Mouse (Mus musculus) layer of hippocampus, postnatal 25 days (tissue): ENCODE measurements around the gene Pcgf3. TPM values are rescaled to one million over a fixed set of nuclear protein-coding genes. Genes with fewer than 3 reads are reported as not detected.

Experiments
- DNase-seq, 2 experiments: peaks; one replicate each; pipeline ENCODE4 v3.0.0; 2022; ENCODE audit warnings: mixed read lengths in 2 of 2, low spot score in 1 of 2; ENCODE audit errors: extremely low spot score in 1 of 2
- total RNA-seq, 2 experiments: library from RNA; stranded (reverse); gene quantifications; 2 replicates each; pipeline ENCODE4 v1.2.3; 2021

Pcgf3 gene
- total RNA-seq = 10 to 100 TPM; 48.3 to 53.4 TPM

DNA sequence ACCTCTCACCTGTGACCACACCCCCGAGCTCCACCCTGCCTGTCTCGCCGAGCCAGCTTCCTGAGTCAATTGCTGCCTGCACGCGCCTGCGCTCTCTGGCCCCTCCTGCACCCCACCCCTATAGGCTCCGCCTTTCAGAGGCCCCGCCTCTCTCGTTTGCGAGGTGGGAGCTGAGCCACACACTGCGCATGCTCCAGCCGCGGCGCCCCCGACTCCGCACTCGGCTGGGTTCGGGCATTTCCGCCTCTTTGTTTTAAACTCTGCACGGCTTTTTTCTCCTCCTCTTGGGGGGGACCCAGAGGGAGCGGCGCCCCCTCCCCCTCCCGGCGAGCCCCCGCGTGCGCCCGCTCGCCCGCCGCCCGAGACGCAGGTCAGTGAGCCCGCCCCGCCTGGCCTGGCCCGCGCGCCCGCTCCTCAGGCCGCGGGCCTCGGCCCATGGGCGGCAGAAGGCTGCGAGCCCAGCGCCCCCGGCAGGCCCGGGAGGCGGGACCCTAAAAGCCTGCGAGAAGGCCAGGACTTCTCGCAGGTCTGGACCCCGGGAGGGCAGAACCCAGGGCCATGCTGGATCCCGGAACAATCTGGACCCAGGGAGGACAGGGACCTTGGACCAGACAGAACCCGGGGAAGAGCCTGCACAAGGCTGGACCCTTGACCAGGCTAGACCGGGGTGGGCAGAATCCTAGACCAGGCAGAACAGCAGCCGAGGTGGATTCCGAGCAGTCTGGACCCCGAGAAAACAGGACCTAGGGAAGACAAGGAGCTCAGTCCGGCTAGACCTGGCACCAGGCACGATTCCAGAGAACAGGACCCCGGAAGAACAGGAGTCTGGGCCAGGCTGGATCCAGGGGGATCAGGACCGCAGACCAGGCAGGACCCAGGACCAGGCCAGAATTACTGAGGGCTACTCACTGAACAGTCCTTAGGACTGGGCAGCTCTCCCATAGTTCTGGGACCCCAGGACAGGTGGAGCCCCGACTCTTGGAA is at the start of gene Pcgf3:
TSS of gene Pcgf3 (plus strand) at position 151 of the 984 bp plus-strand sequence.
- DNase-seq = peak; percentile 95 to 96

DNA sequence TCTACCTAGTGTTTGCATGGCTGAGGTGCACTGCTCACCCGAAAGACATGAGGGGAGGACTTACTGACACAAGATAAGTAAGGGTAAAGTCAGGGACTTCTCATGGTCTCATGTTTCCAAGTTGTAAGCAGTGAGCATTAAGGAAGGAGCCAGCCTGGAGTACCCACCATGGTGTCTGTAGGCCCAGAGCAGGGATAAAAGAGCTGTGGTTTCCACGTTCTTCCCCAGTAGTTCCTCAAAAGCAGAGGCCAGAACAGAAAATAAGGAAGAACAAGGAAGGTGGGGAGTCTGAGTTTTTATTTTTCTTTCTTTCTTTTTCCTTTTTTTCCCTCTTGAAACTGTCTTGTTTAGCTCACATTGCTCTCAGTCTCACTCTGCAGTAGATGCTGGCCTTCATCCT is 46.3 kb upstream of the Pcgf3 start:
- no peak for DNase-seq

DNA sequence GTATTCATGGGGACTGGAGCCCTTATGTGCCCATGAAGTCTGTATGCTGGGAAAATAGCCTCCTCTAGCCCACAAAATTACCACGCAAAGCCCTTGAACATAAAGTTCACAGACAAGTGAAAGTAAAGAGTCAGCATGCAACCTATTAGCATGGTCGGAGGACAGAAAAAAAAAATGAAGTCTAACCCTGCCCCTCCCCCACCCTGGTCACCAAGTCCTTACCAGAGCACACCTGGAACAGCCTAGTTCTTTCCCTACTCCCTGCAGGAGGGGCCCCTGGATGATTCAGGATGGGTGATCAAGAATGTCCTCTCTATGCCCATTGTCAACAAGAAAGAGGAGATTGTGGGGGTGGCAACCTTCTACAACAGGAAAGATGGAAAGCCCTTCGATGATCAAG is 38.3 kb upstream of the Pcgf3 start:
- DNase-seq = no peak

DNA sequence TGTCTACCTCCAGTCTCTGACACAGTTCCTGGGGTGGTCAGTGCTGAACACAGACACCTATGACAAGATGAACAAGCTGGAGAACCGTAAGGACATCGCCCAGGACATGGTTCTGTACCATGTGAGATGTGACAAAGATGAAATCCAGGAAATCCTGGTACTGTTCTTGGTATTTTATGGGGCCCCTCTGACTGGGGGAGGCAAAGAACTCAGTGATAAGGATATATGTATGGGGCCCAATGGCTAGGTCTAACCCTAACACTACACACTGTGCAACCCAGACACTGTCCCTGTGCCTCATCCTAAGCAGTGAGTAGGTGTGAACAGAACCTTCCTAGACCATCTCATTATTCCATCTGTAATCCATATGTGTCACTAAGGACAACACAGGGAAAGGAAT is 37.6 kb upstream of the Pcgf3 start:
- DNase-seq = no peak

DNA sequence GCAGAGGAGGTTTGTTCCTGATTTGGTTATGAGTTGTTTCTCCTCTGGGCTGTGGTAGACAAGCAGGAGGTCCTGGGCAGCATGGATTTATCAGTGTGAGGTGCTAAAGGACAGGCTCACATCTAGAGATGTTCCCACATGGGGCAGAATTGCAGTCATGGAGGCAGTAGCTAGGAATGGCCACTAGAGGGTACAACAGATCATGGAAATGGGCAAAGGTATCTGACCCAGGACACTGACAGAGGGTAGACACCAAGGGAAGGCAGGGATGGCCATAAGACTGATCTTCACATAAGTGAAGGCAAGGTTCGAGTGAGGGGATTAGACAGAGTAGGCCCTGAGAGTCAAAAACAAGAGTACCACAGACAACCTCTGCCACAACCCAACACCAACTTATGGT is 33.8 kb upstream of the Pcgf3 start:
- peak in 1 of 2 experiments; percentile 57 for DNase-seq

DNA sequence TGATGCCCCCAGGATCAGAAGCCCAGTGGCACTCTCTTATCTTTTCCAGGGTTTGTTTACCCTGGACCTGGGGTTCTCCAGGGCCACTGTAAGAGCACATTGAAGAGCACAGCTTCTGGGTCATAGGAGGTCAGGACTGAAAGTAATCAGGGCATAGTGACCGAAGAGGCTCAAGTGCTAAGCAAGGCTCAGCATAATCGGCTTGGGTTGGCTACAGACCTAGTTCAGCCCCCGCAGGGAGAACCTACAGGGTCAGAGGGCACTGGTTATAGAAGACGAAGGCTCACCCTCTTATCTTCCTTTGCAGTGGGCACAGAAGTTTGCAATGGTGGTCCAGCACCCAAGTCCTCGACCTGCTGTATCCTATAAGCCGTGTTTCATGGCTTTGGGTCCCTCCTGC is 29.8 kb upstream of the Pcgf3 start:
- DNase-seq = no peak

DNA sequence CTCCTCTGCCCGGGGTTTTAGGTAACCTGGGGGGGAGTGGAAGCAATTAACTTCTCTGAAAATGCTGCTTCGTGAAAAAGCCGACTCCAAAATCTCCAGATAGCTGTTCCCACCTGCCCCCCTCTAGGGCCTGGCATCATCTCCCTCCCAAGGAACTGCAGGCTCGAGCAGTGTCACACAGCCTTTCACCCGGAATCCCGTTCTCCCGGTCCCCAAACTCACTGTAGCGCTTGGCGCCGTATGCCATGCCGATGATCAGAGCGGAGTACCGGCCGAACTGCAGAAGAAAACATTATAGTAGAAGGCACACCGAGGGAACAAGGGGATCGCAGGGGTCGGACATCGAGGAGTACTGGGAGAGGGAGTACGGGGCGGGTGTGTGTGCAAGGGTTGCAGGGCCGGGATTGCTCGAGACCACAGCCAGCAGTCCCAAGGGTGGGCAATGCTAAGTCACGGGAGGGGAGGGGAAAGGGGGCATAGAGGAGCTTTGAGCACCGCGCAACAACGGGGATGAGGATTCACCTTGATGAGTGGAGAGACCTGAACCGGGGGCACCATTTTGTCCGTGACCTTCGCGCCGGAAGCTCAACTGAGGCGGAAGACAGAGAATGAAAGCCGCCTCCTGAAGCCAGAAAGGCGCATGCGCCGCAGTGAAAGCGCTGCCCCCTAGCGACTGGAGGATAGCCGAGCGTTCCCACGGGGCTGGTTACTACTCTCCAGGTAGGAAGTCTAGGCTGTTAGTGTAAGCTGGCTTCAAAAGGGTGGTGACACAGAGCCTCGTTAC is 27.0 kb upstream of the Pcgf3 start, which contains the start of gene Atp5k:
TSS of gene Atp5k (minus strand) at position 645 of the 784 bp plus-strand sequence.
- DNase-seq = peak; percentile 86 to 95

DNA sequence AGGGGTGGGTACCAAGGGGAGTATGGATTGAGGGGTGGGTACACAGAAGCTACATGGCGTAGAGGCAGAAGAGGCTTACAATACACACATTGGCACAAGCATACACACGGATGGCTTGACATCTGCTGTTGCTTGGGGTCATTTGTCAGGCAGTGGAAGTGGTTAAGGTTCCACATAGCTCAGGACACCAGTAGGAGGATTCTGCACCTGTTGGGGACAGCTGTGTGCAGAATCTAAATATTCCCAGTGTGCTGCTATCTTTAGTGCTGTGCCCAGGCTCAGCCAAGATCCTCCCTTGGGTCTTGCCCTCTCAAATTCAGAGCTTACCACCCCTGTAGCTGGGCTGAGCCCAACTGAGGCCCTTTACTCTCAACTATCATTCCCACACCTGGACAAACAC is 24.9 kb upstream of the Pcgf3 start:
- no peak for DNase-seq

DNA sequence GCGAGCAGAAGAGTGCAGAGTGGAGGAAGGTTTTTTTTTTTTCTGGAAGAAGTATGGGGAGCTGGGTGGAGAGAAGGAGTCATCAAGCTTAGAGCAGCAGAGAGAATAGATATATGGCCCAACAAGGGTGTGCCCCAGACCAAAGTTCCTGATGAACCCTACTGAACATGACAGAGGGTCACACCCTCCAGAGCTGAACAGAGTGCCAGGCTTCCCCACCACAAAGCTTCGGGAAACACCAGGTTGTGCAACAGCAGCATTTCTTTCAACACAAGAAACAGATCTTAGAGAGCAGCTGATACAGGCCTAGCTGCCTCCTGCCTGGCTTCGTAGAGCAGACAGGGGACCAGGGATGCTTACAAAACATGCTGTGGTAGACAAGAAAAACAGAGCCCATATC is 14.1 kb upstream of the Pcgf3 start:
- no peak for DNase-seq

DNA sequence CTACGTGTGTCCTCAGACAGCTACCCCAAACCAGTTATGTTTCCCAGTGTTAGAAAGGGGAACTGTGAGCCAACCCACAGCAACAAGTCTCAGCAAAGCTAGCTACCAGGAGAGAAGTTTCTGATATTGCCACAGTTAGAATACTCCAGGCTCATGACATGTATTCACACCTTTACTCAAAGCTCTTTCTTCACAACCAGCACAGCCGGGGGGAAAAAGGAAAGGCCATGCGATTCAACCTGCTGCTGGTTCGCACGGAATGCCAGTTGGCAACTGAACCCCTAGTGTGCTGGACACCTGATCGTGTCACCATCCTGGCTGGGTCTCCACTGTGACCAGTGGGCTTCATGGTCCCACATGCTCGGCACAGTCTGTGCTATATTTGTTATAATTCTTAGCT is 13.2 kb upstream of the Pcgf3 start:
- DNase-seq = no peak

DNA sequence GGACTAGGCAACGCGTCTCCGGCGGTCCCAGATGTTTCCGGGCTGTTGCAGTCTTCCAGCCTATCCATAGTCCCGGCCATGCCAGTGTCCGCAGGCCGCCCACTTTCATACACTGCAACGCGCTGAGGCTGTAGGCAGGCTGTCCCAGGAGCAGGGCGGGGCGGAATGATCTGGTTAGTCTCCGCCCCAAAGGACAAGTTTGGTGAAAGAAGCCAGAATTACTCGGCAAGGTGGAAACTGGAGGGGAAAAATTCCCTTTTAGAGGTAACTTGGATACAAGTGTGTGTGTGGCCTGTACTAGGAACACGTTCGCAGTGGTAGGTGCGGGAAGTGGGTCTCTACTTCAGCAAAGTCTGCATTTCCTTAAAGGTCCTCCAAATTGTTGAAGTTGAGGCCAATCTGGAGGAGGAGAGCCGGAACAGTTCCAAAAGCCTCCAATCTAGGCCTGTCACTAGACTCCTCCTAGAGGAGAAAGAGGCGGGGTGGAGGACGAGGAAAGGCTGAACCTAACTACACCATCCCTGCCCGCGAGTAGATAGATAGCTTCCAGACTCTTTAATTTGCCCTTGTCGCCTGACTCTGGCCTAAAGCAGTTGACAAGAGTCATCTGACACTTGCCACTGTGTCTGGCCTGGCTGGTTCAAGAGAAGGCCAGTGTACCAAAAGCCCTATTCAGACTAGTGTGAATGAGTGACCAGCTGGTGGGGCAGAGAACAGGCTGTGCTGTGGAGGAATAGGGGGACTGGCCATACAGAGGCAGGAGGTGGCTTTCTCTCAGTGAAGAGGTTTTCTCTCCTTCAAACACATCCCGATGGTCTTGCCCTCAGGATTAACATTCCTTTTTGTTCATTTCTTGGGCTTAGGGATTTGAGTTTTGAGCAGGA is 12.0 kb upstream of the Pcgf3 start, which contains the start of gene Mfsd7a:
TSS of gene Mfsd7a (minus strand) at position 107 of the 884 bp plus-strand sequence.
- DNase-seq = no peak

DNA sequence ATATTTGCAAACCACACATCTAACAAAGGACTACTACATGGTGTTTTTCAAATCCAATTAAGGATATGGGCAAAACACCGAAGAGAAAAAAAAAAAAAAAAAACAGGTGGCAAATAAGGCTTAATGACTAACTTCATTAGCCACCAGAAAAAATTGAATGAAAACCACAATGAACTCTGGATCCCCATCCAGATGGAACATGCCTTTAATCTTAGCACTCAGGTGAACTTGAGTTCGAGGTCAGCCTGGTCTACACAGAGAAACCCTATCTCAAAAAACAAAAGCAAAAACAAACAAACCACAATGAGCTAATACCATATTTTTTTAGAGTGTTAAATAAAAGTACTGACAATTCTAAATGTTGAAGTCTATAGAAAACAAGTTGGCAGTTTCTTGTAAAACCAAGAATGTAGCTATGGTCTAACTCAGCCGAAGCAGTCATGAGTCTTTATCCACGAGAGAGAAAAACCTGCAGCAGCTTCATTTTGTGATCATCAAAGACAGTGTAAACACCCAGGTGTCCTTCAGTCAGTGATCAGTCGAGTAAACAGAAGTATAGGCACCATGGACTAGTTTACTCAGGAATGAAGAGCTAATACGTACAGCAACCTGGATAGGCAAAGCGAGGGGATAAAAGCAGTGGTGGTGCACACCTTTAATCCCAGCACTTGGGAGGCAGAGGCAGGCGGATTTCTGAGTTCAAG is 10.0 kb upstream of the Pcgf3 start:
- DNase-seq = no peak

DNA sequence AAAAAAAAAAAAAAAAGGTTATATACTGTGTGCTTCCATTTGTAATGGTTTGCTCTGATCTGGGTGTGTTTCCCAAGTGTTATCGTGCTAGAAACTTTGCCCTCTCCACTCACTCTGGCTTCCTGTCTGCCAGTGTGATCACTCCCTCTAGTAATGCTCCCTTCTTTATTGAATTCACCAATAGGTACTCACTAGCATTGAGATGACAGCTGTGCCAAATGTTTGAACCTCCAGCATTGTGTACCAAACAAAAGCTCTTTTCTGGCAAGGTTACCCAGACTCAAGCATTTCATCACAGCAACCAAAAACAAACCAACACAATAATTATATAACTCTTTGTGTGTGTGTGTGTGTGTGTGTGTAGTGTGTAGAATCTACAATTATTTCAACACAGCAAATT is 9.4 kb upstream of the Pcgf3 start:
- DNase-seq = no peak

DNA sequence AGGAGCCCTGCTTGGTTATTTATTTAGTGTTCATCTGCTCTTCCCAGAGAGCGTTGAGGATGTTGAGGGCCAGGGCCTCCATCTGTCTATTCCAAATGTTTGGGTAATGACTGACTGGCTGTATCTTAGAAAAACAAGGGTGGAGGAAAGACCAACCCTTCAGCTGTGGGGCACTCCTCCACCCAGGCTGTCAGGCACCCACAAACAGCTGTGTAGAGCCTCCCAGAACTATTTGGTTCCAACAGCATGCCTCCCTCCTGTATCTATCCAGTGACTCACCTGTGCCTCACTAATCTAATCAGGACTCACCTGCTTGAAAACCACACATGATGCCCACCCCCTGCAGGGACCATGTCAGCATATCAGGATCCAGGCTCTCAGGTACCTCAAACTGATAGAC is 8.6 kb upstream of the Pcgf3 start:
- no peak for DNase-seq

DNA sequence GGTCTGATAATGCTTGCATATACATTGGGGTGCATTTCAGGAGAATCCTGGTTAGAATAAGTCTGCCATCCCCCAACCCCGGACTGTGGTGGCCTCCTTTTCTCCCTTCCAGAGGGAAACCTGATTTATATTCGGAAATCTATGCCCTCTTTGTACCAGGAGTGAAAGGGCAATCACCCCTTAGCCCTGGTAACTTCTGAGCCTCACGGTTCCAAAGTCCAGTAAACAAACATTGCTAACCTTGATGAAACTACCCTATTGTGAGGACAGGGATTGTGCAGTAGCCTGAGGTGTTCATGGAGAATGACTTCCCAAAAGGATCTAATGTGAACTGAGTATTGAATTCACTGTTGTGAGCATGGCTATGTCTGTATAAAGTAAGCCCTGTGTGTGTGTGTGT is 6.9 kb upstream of the Pcgf3 start:
- DNase-seq = no peak

DNA sequence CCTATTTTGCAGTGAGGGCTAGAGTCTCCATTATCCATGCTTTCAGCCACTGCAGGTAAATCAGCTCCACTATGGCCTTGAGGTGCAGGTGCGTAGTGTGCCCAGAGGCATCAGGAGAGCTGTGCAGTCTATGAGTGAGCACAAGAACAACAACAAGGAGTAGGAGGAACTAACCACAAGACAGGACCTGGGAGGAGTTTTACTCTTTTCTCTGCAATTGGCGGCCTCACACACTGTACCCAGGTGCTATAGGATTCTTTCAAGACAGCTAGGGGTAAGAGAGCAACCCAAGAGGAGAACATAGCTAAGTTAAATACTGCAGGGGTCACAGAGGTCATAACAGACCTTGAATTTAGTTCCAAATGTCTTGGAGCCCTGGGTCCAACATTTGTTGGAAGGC is 2.3 kb upstream of the Pcgf3 start:
- DNase-seq = no peak

DNA sequence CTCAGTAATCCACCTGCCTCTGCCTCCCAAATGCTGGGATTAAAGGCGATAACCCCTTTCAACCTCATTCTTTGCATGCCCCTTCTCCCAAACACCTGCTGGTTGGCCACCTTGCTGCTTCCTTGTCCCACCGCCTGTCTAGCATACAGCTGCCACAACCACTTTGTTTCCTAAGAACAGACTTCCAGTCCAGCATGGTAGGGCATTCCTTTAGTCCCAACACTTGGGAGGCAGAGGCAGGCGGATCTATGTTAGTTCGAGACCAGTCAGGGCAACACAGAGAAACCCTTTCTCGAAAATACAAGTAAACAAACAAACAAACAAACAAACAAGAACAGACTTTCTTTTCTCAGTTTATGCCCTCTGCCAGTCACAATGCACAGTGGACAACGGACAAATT is 571 bp upstream of the Pcgf3 start:
- DNase-seq = no peak

DNA sequence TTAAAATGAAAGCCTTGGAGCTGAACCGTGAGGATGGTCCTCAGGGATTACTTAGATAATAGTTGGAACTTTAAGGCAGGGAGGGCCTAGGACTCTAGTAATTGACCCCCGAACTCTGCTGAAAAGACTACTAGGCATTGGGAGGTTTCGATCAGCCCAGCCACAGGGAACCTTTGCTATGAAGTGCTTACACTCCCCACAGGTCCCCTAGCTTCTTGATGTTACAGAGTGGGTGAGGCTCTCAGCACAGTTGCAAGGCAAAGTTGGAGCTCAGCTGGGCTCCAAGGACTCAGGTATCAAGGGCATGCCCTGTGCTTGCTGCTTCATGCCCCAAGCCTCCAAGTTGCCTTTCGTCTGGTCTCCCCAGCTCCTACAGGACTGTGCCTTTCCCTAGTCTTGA is 1.4 kb downstream of the Pcgf3 start:
- no peak for DNase-seq

DNA sequence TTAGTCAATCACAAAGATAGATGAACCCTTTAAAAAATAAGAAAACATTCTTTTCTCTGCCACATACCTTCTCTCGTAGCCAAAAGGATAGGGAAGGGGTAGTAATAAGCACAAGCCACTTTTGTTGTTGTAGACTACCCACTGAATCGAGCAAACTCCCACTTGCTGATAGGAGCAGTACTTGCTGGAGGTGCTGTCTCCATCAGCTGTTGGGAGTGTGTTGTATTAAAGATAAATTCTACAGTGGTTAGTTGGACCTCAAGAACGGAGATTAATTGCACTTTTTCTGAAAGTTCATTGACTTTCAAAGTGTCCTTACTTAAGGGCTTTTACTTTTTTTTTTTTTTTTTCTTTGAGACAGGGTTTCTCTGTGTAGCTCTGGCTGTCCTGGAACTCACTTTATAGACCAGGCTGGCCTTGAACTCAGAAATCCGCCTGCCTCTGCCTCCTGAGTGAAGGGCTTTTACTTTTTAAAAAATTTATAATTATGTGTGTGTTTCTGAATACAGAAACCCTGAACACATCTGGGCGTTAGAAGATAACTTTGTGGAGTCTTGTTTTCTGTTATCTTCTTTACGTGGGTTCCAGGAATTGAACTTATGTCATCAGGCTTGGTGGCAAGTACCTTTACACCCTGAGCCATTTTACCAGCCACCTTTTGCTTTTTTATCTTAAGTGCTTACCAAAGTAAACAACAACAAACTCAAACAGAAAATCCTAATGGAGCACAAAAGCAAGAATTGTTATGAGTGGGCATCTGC is 4.3 kb downstream of the Pcgf3 start:
- no peak for DNase-seq
